Mouse (Mus musculus): ENCODE results near the gene Gm21983. TPM values are rescaled to one million over a fixed set of nuclear protein-coding genes. Genes with fewer than 3 reads are reported as not detected.

Gm21983 gene
- polyA plus RNA-seq, 1 experiment: not detected

GRCm38 (mm10) chr7:27160921-27161320 lies 20.0 kb downstream of the Gm21983 start:
- DNase-seq (ENCODE audit: low spot score): no peak

GRCm38 (mm10) chr7:27159882-27160281 lies 21.0 kb downstream of the Gm21983 start:
- DNase-seq (ENCODE audit: low spot score): peak; percentile 77

- DNase-seq (ENCODE audit: low spot score): no peak
Observed at GRCm38 (mm10) chr7:27159256-27159655, 21.6 kb downstream of the Gm21983 start.

- no peak for DNase-seq (ENCODE audit: low spot score)
Observed at GRCm38 (mm10) chr7:27158171-27158570, 22.7 kb downstream of the Gm21983 start.

- DNase-seq (ENCODE audit: low spot score): no peak
Observed at GRCm38 (mm10) chr7:27156005-27156404, 24.9 kb downstream of the Gm21983 start.

GRCm38 (mm10) chr7:27153205-27153764 lies 27.6 kb downstream of the Gm21983 start, which contains the start of gene Cyp2t4:
Cyp2t4 (plus strand) TSS chr7:27153714.
- DNase-seq (ENCODE audit: low spot score): no peak

- no peak for DNase-seq (ENCODE audit: low spot score)
Observed at GRCm38 (mm10) chr7:27136410-27136996, 44.4 kb downstream of the Gm21983 start.

GRCm38 (mm10) chr7:27133757-27134156 lies 47.1 kb downstream of the Gm21983 start:
- DNase-seq (ENCODE audit: low spot score): no peak

- no peak for DNase-seq (ENCODE audit: low spot score)
Observed at GRCm38 (mm10) chr7:27133156-27133555, 47.7 kb downstream of the Gm21983 start.

- DNase-seq (ENCODE audit: low spot score): no peak
Observed at GRCm38 (mm10) chr7:27132588-27132987, 48.3 kb downstream of the Gm21983 start.

- no peak for DNase-seq (ENCODE audit: low spot score)
Observed at GRCm38 (mm10) chr7:27131387-27131786, 49.5 kb downstream of the Gm21983 start.

- no peak for DNase-seq (ENCODE audit: low spot score)
Observed at GRCm38 (mm10) chr7:27130521-27131370, 50.1 kb downstream of the Gm21983 start.

GRCm38 (mm10) chr7:27129811-27130210 lies 51.1 kb downstream of the Gm21983 start:
- no peak for DNase-seq (ENCODE audit: low spot score)

- no peak for DNase-seq (ENCODE audit: low spot score)
Observed at GRCm38 (mm10) chr7:27128946-27129345, 51.9 kb downstream of the Gm21983 start.

GRCm38 (mm10) chr7:27128162-27128561 lies 52.7 kb downstream of the Gm21983 start:
- no peak for DNase-seq (ENCODE audit: low spot score)

- DNase-seq (ENCODE audit: low spot score): no peak
Observed at GRCm38 (mm10) chr7:27124969-27125368, 55.9 kb downstream of the Gm21983 start.

GRCm38 (mm10) chr7:27124305-27124832 lies 56.5 kb downstream of the Gm21983 start:
- no peak for DNase-seq (ENCODE audit: low spot score)

- no peak for DNase-seq (ENCODE audit: low spot score)
Observed at GRCm38 (mm10) chr7:27119676-27120075, 61.2 kb downstream of the Gm21983 start, which contains the start of gene Cyp2f2. Cyp2f2 (plus strand) TSS chr7:27119909.

Data from urinary bladder, adult 2 months (tissue).